Mouse (Mus musculus): ENCODE results near the gene Ccnd3. TPM values are rescaled to one million over a fixed set of nuclear protein-coding genes. Genes with fewer than 3 reads are reported as not detected.

The Ccnd3 gene
- polyA plus RNA-seq, 1 experiment from 2014 or later: 301 TPM

- Histone ChIP-seq H3K9me3 (ENCODE audit: low read length) (no peaks in the 10 kb centered on the region; the same call in 1 of the 2 replicates), H3K4me1 (ENCODE audit: insufficient read depth, low read length) (peaks cover 43% of the 10 kb centered on the region), H3K36me3 (ENCODE audit: insufficient read depth, low read length) (no peaks in the 10 kb centered on the region), H3K27me3 (ENCODE audit: insufficient read depth, low read length) (no peaks in the 10 kb centered on the region), H3K9ac (replicated peaks; ENCODE audit: low read length) (peak overlapping the region; percentile 6; the same call in 1 of the 2 replicates), H3K4me3 (ENCODE audit: low read length) (no peak overlapping the region), H3K27ac (ENCODE audit: low read length) (peak overlapping the region; percentile 88), H3K4me2 (replicated peaks; ENCODE audit: low read depth, low read length) (no peak overlapping the region)
- ATAC-seq (ENCODE audit: low FRiP score, low TSS enrichment): no peak
- WGBS: 55% methylated on average over 18 of the region's 18 CpGs
Measured at GRCm38 (mm10) chr17:47523211-47523682, 18.4 kb downstream of the Ccnd3 start.

- Histone ChIP-seq H3K36me3 (ENCODE audit: insufficient read depth, low read length) (no peaks in the 10 kb centered on the region), H3K27me3 (ENCODE audit: insufficient read depth, low read length) (no peaks in the 10 kb centered on the region), H3K4me3 (ENCODE audit: low read length) (no peak overlapping the region), H3K4me1 (ENCODE audit: insufficient read depth, low read length) (peaks cover 43% of the 10 kb centered on the region), H3K9ac (replicated peaks; ENCODE audit: low read length) (no peak overlapping the region), H3K4me2 (replicated peaks; ENCODE audit: low read depth, low read length) (no peak overlapping the region), H3K27ac (ENCODE audit: low read length) (peak overlapping the region; percentile 88; the same call in 1 of the 2 replicates), H3K9me3 (ENCODE audit: low read length) (no peaks in the 10 kb centered on the region; the same call in 1 of the 2 replicates)
- WGBS: 80% methylated on average over 7 of the region's 8 CpGs
- ATAC-seq (ENCODE audit: low FRiP score, low TSS enrichment): no peak
Measured at GRCm38 (mm10) chr17:47524055-47524454, 19.2 kb downstream of the Ccnd3 start.

GRCm38 (mm10) chr17:47524991-47525390 is 20.1 kb downstream of the Ccnd3 start:
- 87% methylated on average over 6 of the region's 6 CpGs for WGBS
- Histone ChIP-seq H3K9me3 (ENCODE audit: low read length) (no peaks in the 10 kb centered on the region; the same call in 1 of the 2 replicates), H3K4me3 (ENCODE audit: low read length) (no peak overlapping the region), H3K27me3 (ENCODE audit: insufficient read depth, low read length) (no peaks in the 10 kb centered on the region), H3K27ac (ENCODE audit: low read length) (no peak overlapping the region), H3K9ac (replicated peaks; ENCODE audit: low read length) (no peak overlapping the region), H3K4me2 (replicated peaks; ENCODE audit: low read depth, low read length) (no peak overlapping the region), H3K4me1 (ENCODE audit: insufficient read depth, low read length) (peaks cover 40% of the 10 kb centered on the region), H3K36me3 (ENCODE audit: insufficient read depth, low read length) (no peaks in the 10 kb centered on the region)
- no peak for ATAC-seq (ENCODE audit: low FRiP score, low TSS enrichment)

- no peaks in the 10 kb centered on the region for H3K27me3 ChIP-seq (ENCODE audit: insufficient read depth, low read length)
- H3K4me1 ChIP-seq (ENCODE audit: insufficient read depth, low read length): peaks cover 32% of the 10 kb centered on the region
- no peaks in the 10 kb centered on the region; the same call in 1 of the 2 replicates for H3K9me3 ChIP-seq (ENCODE audit: low read length)
- peak overlapping the region; percentile 86 for H3K27ac ChIP-seq (ENCODE audit: low read length)
- H3K36me3 ChIP-seq (ENCODE audit: insufficient read depth, low read length): no peaks in the 10 kb centered on the region
- no peak for ATAC-seq (ENCODE audit: low FRiP score, low TSS enrichment)
- peak overlapping the region; percentile 4; the same call in 1 of the 2 replicates for H3K4me2 ChIP-seq (replicated peaks; ENCODE audit: low read depth, low read length)
- WGBS: 75% methylated on average over 17 of the region's 17 CpGs
- H3K4me3 ChIP-seq (ENCODE audit: low read length): no peak overlapping the region
- H3K9ac ChIP-seq (replicated peaks; ENCODE audit: low read length): peak overlapping the region; percentile 42
Measured at GRCm38 (mm10) chr17:47526856-47527520, 22.1 kb downstream of the Ccnd3 start.

GRCm38 (mm10) chr17:47527581-47528300 is 22.9 kb downstream of the Ccnd3 start:
- Histone ChIP-seq H3K27me3 (ENCODE audit: insufficient read depth, low read length) (no peaks in the 10 kb centered on the region), H3K36me3 (ENCODE audit: insufficient read depth, low read length) (no peaks in the 10 kb centered on the region), H3K4me1 (ENCODE audit: insufficient read depth, low read length) (peaks cover 24% of the 10 kb centered on the region), H3K4me3 (ENCODE audit: low read length) (no peak overlapping the region), H3K9me3 (ENCODE audit: low read length) (no peaks in the 10 kb centered on the region; the same call in 1 of the 2 replicates), H3K4me2 (replicated peaks; ENCODE audit: low read depth, low read length) (peak overlapping the region; percentile 4; the same call in 1 of the 2 replicates), H3K27ac (ENCODE audit: low read length) (peak overlapping the region; percentile 86), H3K9ac (replicated peaks; ENCODE audit: low read length) (peak overlapping the region; percentile 42)
- WGBS: 37% methylated on average over 10 of the region's 10 CpGs
- ATAC-seq (ENCODE audit: low FRiP score, low TSS enrichment): peak; percentile 73

GRCm38 (mm10) chr17:47528919-47529318 is 24.1 kb downstream of the Ccnd3 start:
- ATAC-seq (ENCODE audit: low FRiP score, low TSS enrichment): no peak
- Histone ChIP-seq H3K4me2 (replicated peaks; ENCODE audit: low read depth, low read length) (no peak overlapping the region), H3K9ac (replicated peaks; ENCODE audit: low read length) (no peak overlapping the region), H3K27ac (ENCODE audit: low read length) (no peak overlapping the region), H3K4me1 (ENCODE audit: insufficient read depth, low read length) (peaks cover 14% of the 10 kb centered on the region), H3K36me3 (ENCODE audit: insufficient read depth, low read length) (no peaks in the 10 kb centered on the region), H3K9me3 (ENCODE audit: low read length) (no peaks in the 10 kb centered on the region; the same call in 1 of the 2 replicates), H3K27me3 (ENCODE audit: insufficient read depth, low read length) (no peaks in the 10 kb centered on the region), H3K4me3 (ENCODE audit: low read length) (no peak overlapping the region)
- 80% methylated on average over 8 of the region's 8 CpGs for WGBS

- no peak overlapping the region for H3K27ac ChIP-seq (ENCODE audit: low read length)
- no peak overlapping the region for H3K4me2 ChIP-seq (replicated peaks; ENCODE audit: low read depth, low read length)
- no peaks in the 10 kb centered on the region for H3K27me3 ChIP-seq (ENCODE audit: insufficient read depth, low read length)
- peaks cover 13% of the 10 kb centered on the region for H3K4me1 ChIP-seq (ENCODE audit: insufficient read depth, low read length)
- WGBS: 89% methylated on average over 11 of the region's 11 CpGs
- ATAC-seq (ENCODE audit: low FRiP score, low TSS enrichment): no peak
- no peak overlapping the region for H3K4me3 ChIP-seq (ENCODE audit: low read length)
- no peak overlapping the region for H3K9ac ChIP-seq (replicated peaks; ENCODE audit: low read length)
- H3K9me3 ChIP-seq (ENCODE audit: low read length): no peaks in the 10 kb centered on the region; the same call in 1 of the 2 replicates
- H3K36me3 ChIP-seq (ENCODE audit: insufficient read depth, low read length): no peaks in the 10 kb centered on the region
Measured at GRCm38 (mm10) chr17:47529595-47529994, 24.7 kb downstream of the Ccnd3 start.

- H3K36me3 ChIP-seq (ENCODE audit: insufficient read depth, low read length): no peaks in the 10 kb centered on the region
- H3K4me1 ChIP-seq (ENCODE audit: insufficient read depth, low read length): peaks cover 13% of the 10 kb centered on the region
- H3K9me3 ChIP-seq (ENCODE audit: low read length): no peaks in the 10 kb centered on the region
- no peak overlapping the region for H3K4me3 ChIP-seq (ENCODE audit: low read length)
- no peak for ATAC-seq (ENCODE audit: low FRiP score, low TSS enrichment)
- H3K4me2 ChIP-seq (replicated peaks; ENCODE audit: low read depth, low read length): no peak overlapping the region
- no peak overlapping the region for H3K9ac ChIP-seq (replicated peaks; ENCODE audit: low read length)
- no peak overlapping the region for H3K27ac ChIP-seq (ENCODE audit: low read length)
- H3K27me3 ChIP-seq (ENCODE audit: insufficient read depth, low read length): no peaks in the 10 kb centered on the region
- WGBS: 67% methylated on average over 10 of the region's 10 CpGs
Measured at GRCm38 (mm10) chr17:47531387-47531818, 26.6 kb downstream of the Ccnd3 start.

GRCm38 (mm10) chr17:47532364-47532763 is 27.5 kb downstream of the Ccnd3 start:
- H3K4me3 ChIP-seq (ENCODE audit: low read length): no peak overlapping the region
- no peak overlapping the region for H3K9ac ChIP-seq (replicated peaks; ENCODE audit: low read length)
- no peak for ATAC-seq (ENCODE audit: low FRiP score, low TSS enrichment)
- peaks cover 10% of the 10 kb centered on the region for H3K4me1 ChIP-seq (ENCODE audit: insufficient read depth, low read length)
- H3K27me3 ChIP-seq (ENCODE audit: insufficient read depth, low read length): no peaks in the 10 kb centered on the region
- H3K27ac ChIP-seq (ENCODE audit: low read length): no peak overlapping the region
- H3K4me2 ChIP-seq (replicated peaks; ENCODE audit: low read depth, low read length): no peak overlapping the region
- no peaks in the 10 kb centered on the region for H3K36me3 ChIP-seq (ENCODE audit: insufficient read depth, low read length)
- WGBS: 93% methylated on average over 5 of the region's 5 CpGs
- H3K9me3 ChIP-seq (ENCODE audit: low read length): no peaks in the 10 kb centered on the region

Data from kidney, embryonic 16.5 days (tissue).